Mouse (Mus musculus) CH12.LX (cell line): ENCODE measurements at regions not wholly inside any gene's neighbourhood (a gene's known extent, or its start where the extent isn't known, plus 50 kb on each side); places are given as distances from the start of the nearest gene placed in this dataset.

Source experiments
- DNase-seq: peaks from one replicate; pipeline ENCODE4 v3.0.0-alpha.2; 2013; ENCODE audit errors: extremely low read depth
- H3K27ac ChIP-seq: 2 replicates; pipeline ENCODE4 v1.5.1; 2012; ENCODE audit warnings: low read depth, mild to moderate bottlenecking, control low read depth, moderate library complexity; ENCODE audit not compliant: insufficient read depth
- H3K27me3 ChIP-seq: replicated peaks from 2 replicates; pipeline ENCODE3; 2012; ENCODE audit warnings: inconsistent platforms
- H3K36me3 ChIP-seq, 2 experiments: replicated peaks in 1 of 2; 2 replicates each; pipeline versions ENCODE3 to v1.6.1; 2012; ENCODE audit warnings: inconsistent platforms in 1 of 2, low read length in 1 of 2, mild to moderate bottlenecking in 1 of 2, mixed read lengths in 1 of 2, moderate library complexity in 1 of 2; ENCODE audit not compliant: control insufficient read depth in 1 of 2, insufficient read depth in 1 of 2
- H3K4me1 ChIP-seq, 2 experiments: 2 replicates each; pipeline ENCODE4 v1.6.1; 2012; ENCODE audit warnings: inconsistent platforms in 1 of 2, moderate library complexity in 1 of 2; ENCODE audit not compliant: insufficient read depth in 2 of 2, control insufficient read depth in 1 of 2
- H3K4me2 ChIP-seq: 2 replicates; pipeline ENCODE4 v1.6.1; 2012; ENCODE audit warnings: low read depth, mild to moderate bottlenecking, control low read depth; ENCODE audit not compliant: poor library complexity, insufficient read depth, severe bottlenecking
- H3K4me3 ChIP-seq, 3 experiments: fragments of 150-350 bp in 1 of 3; sonication (generic) in 1 of 3; replicated peaks in 1 of 3; 2 replicates each; pipeline versions ENCODE3 to v1.5.1; 2011 to 2012; ENCODE audit warnings: low read depth in 2 of 3, low read length in 2 of 3, mild to moderate bottlenecking in 2 of 3, moderate library complexity in 2 of 3, control low read depth in 1 of 3, improper control_type of control experiment in 1 of 3, inconsistent platforms in 1 of 3, mixed read lengths in 1 of 3; ENCODE audit not compliant: poor library complexity in 1 of 3
- H3K79me2 ChIP-seq: replicated peaks from 2 replicates; pipeline ENCODE4 v1.6.1; 2012; ENCODE audit warnings: mild to moderate bottlenecking, moderate library complexity; ENCODE audit not compliant: control insufficient read depth, poor library complexity, insufficient read depth, severe bottlenecking; ENCODE audit errors: extremely low read depth
- H3K9ac ChIP-seq: 2 replicates; pipeline ENCODE4 v1.6.1; 2012; ENCODE audit warnings: low read depth, mild to moderate bottlenecking, control low read depth, moderate library complexity; ENCODE audit not compliant: insufficient read depth
- H3K9me3 ChIP-seq: replicated peaks from 2 replicates; pipeline ENCODE3; 2012; ENCODE audit warnings: low read length, inconsistent platforms, mixed read lengths
- BHLHE40 ChIP-seq: IDR thresholded peaks from 2 replicates; pipeline ENCODE4 v1.6.1; 2011; ENCODE audit warnings: mild to moderate bottlenecking, low read depth, low read length, improper control_type of control experiment
- CHD2 ChIP-seq: IDR thresholded peaks from 2 replicates; pipeline ENCODE4 v1.6.1; 2011; ENCODE audit warnings: low read length, improper control_type of control experiment
- E2F4 ChIP-seq: IDR thresholded peaks from 2 replicates; pipeline ENCODE4 v1.6.1; 2011; ENCODE audit warnings: low read depth, low read length, improper control_type of control experiment; ENCODE audit not compliant: insufficient replicate concordance
- ELF1 ChIP-seq: IDR thresholded peaks from 2 replicates; pipeline ENCODE4 v1.6.1; 2014; ENCODE audit warnings: low read depth, mild to moderate bottlenecking, inconsistent platforms, low read length, improper control_type of control experiment
- ETS1 ChIP-seq: conservative IDR thresholded peaks from 2 replicates; pipeline ENCODE4 v1.6.1; 2012; ENCODE audit warnings: low read depth, mild to moderate bottlenecking, inconsistent platforms, low read length, improper control_type of control experiment, moderate library complexity
- IRF4 ChIP-seq: IDR thresholded peaks from 2 replicates; pipeline ENCODE4 v1.6.1; 2014; ENCODE audit warnings: low read depth, mild to moderate bottlenecking, inconsistent platforms, low read length, improper control_type of control experiment
- MAFK ChIP-seq: IDR thresholded peaks from 2 replicates; pipeline ENCODE4 v1.6.1; 2011; ENCODE audit warnings: low read length, improper control_type of control experiment; ENCODE audit not compliant: insufficient replicate concordance
- MAX ChIP-seq: IDR thresholded peaks from 2 replicates; pipeline ENCODE4 v1.6.1; 2011; ENCODE audit warnings: low read length, improper control_type of control experiment
- MYC ChIP-seq: IDR thresholded peaks from 2 replicates; pipeline ENCODE4 v1.6.1; 2011; ENCODE audit warnings: low read depth, mild to moderate bottlenecking, improper control_type of control experiment, low read length
- PAX5 ChIP-seq: IDR thresholded peaks from 2 replicates; pipeline ENCODE4 v1.6.1; 2012; ENCODE audit warnings: low read length, inconsistent platforms, mixed read lengths
- POLR2A ChIP-seq: IDR thresholded peaks from 2 replicates; pipeline ENCODE4 v1.6.1; 2011; ENCODE audit warnings: low read depth, mild to moderate bottlenecking, improper control_type of control experiment, low read length
- POLR2AphosphoS2 ChIP-seq: IDR thresholded peaks from 2 replicates; pipeline ENCODE4 v1.6.1; 2011; ENCODE audit warnings: low read depth, low read length, improper control_type of control experiment
- SIN3A ChIP-seq: IDR thresholded peaks from 2 replicates; pipeline ENCODE4 v1.6.1; 2012; ENCODE audit warnings: low read length, improper control_type of control experiment, inconsistent platforms
- TBP ChIP-seq: conservative IDR thresholded peaks from 2 replicates; pipeline ENCODE4 v1.6.1; 2011; ENCODE audit warnings: low read depth, low read length, improper control_type of control experiment
- TCF12 ChIP-seq: IDR thresholded peaks from 2 replicates; pipeline ENCODE4 v1.6.1; 2014; ENCODE audit warnings: low read depth, mild to moderate bottlenecking, inconsistent platforms, low read length, improper control_type of control experiment
- ZKSCAN1 ChIP-seq: IDR thresholded peaks from 2 replicates; pipeline ENCODE4 v1.6.1; 2012; ENCODE audit warnings: low read depth, inconsistent platforms, low read length, improper control_type of control experiment, borderline replicate concordance
- ZMIZ1 ChIP-seq: IDR thresholded peaks from 2 replicates; pipeline ENCODE4 v1.6.1; 2012; ENCODE audit warnings: low read depth, mild to moderate bottlenecking, inconsistent platforms, low read length, improper control_type of control experiment
- ZNF384 ChIP-seq: IDR thresholded peaks from 2 replicates; pipeline ENCODE4 v1.6.1; 2012; ENCODE audit warnings: low read depth, low read length, improper control_type of control experiment, inconsistent platforms
- dilution Hi-C: fragments of 300-500 bp; cut with MboI; formaldehyde crosslinking; loops from 2 replicates; pipeline ENCODE4 v1.14.3; 2020; ENCODE audit warnings: low sequenced_read_pairs; ENCODE audit not compliant: extremely low pct_unique_long_range_greater_than_20kb, extremely low pct_ligation_motif_present
- in situ Hi-C: fragments of 300-500 bp; cut with MboI; formaldehyde crosslinking; loops from 3 replicates; pipeline ENCODE4 v1.14.3; 2019; ENCODE audit warnings: low sequenced_read_pairs, low pct_ligation_motif_present, low pct_unique_long_range_greater_than_20kb, mixed read lengths

DNA sequence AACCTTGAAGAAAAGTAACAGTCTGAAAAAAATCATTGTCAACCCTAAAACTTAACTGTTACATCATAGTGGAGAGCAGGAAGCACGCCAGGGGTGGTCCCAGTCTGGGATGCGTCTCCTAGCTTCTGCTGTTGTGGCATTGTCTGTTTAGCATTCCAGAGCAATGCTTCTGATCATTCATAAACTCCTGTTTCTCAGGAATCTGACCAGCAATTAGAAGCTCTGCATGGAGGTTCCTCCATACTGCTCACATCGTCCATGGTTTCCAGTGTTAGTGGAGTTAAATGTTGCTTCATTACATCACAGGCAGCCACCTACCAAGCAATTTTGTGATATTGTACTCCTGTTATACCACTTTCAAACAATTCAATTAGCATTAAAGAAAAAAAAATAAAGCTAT lies 502.4 kb upstream of the Mms22l start:
- no peak for DNase-seq
- no peak overlapping the region for H3K27ac ChIP-seq
- dilution Hi-C loops: no loop called here
- no peak overlapping the region for H3K4me2 ChIP-seq
- no peak overlapping the region for H3K9ac ChIP-seq
- TF ChIP-seq ZMIZ1 (no peak), MAX (no peak), ETS1 (no peak), MYC (no peak), ZKSCAN1 (no peak), ELF1 (no peak), IRF4 (no peak), TBP (no peak), PAX5 (no peak), BHLHE40 (no peak)
- TF ChIP-seq, all 38 proteins: peak for 0
- no peak overlapping the region for H3K4me3 ChIP-seq
- no peaks in the 10 kb centered on the region for H3K9me3 ChIP-seq
- H3K79me2 ChIP-seq: no peaks in the 10 kb centered on the region
- no peaks in the 10 kb centered on the region for H3K27me3 ChIP-seq
- no peaks in the 10 kb centered on the region for H3K4me1 ChIP-seq
- in situ Hi-C loops: no loop called here
- H3K36me3 ChIP-seq: no peaks in the 10 kb centered on the region

DNA sequence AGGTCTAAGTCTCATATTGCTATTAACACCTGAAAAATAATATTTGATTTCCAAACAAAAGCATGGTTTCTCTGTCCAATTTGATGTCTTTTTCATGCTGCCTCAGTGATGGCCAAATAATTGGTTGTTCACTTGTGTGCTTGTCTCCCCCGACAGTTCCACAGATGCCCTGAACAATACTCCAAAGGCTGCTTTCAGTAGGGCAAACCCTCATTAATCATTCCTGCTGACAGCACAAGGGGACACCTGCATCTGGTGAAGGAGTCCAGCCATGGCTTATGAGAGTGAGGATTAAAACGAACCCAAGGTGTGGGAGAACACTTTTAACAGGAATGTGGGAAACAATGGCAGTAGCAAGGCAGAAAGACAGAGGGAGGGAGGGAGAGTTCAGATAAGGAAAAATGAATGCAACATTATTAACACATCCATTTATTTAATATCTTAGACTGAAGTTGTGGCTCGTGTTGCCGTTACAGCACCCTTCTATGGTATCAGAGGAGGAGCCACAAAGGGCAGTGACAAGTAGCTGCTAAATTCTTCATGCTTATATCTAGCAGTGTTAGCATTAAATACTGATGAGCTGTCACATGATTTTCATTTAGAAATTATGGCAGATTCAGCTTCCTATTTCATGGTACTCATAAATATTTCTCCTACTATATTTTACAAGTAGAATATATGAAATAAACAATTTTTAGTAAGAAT lies 501.8 kb upstream of the Mms22l start:
- H3K79me2 ChIP-seq: no peaks in the 10 kb centered on the region
- no peak overlapping the region for H3K9ac ChIP-seq
- in situ Hi-C loops: no loop called here
- TF ChIP-seq E2F4 (no peak), ZKSCAN1 (no peak), ETS1 (no peak), POLR2AphosphoS2 (no peak), SIN3A (no peak), POLR2A (no peak), CHD2 (no peak), MAFK (no peak), ZNF384 (no peak), TCF12 (no peak)
- TF ChIP-seq, all 38 proteins: peak for 0
- H3K4me2 ChIP-seq: no peak overlapping the region
- dilution Hi-C loops: no loop called here
- no peak for DNase-seq
- no peak overlapping the region for H3K4me3 ChIP-seq
- no peaks in the 10 kb centered on the region for H3K4me1 ChIP-seq
- no peaks in the 10 kb centered on the region for H3K9me3 ChIP-seq
- H3K27me3 ChIP-seq: no peaks in the 10 kb centered on the region
- no peak overlapping the region for H3K27ac ChIP-seq
- H3K36me3 ChIP-seq: no peaks in the 10 kb centered on the region
